Mouse (Mus musculus) kidney, adult 2 months (tissue): ENCODE measurements around the gene Abca5.

Source experiments
- CTCF ChIP-seq: fragments of 200-500 bp; conservative IDR thresholded peaks from 2 replicates; pipeline ENCODE4 v1.5.1; 2011; ENCODE audit warnings: low read depth, mild to moderate bottlenecking, control low read depth, low read length, moderate library complexity, mixed read lengths; ENCODE audit not compliant: insufficient read depth, insufficient read length
- POLR2A ChIP-seq: fragments of 200-500 bp; IDR thresholded peaks from one replicate; pipeline ENCODE4 v1.6.1; 2011; ENCODE audit warnings: low read depth, low read length, control low read depth

DNA sequence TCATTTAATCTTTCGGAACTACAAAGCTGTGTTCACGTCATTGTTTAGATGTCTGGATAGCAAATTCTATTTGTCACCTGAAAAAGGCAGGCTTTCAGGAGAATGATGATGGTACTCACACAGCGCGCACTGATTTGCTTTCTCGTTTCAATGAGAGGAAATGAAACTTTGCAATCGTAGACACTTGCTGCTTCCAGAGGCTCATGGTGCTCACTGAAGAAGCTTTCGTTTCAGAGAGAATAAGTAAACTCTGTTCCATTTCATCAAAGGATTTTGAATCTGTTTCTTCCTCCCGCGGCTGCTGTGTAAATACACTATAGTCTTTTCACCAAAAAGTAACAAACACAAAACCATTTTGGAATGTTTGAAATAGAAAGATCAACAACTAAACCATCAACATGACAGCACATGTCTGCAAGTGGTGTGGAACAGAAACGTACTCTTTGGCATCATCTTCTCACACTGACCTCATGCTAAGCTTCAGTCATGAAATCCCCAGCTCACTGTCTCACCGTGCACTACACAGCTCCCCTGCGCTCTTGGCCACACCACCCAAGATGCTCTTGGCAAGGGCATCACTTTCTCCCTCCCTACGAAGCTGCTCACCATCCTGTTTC, 39.5 kb downstream of the Abca5 start:
- TF ChIP-seq CTCF: no peak
- no peak for TF ChIP-seq POLR2A
